Mouse (Mus musculus) kidney, postnatal 0 days (tissue): ENCODE measurements around the gene Itga2b. TPM values are rescaled to one million over a fixed set of nuclear protein-coding genes. Genes with fewer than 3 reads are reported as not detected.

Source experiments
- ATAC-seq: fragments of 200-750 bp; cut with Nextera tagmentation; replicated peaks from 2 replicates; pipeline ENCODE4 v1.8.0; 2017; ENCODE audit warnings: low read depth, moderate number of reproducible peaks, moderate TSS enrichment, moderate library complexity; ENCODE audit not compliant: low FRiP score
- DNase-seq: peaks from one replicate; pipeline ENCODE4 v3.0.0-alpha.2; 2016; ENCODE audit warnings: low spot score
- H3K27ac ChIP-seq: fragments of 300-500 bp; sonication (generic); 2 replicates; pipeline ENCODE4 v1.5.1; 2014; ENCODE audit warnings: mild to moderate bottlenecking
- H3K27me3 ChIP-seq: fragments of 300-500 bp; sonication (generic); 2 replicates; pipeline ENCODE4 v1.6.1; 2014; ENCODE audit warnings: low read length, mixed read lengths; ENCODE audit not compliant: insufficient read depth
- H3K36me3 ChIP-seq: fragments of 300-500 bp; sonication (generic); 2 replicates; pipeline ENCODE4 v1.6.1; 2014; ENCODE audit warnings: low read length, mixed read lengths; ENCODE audit not compliant: insufficient read depth
- H3K4me1 ChIP-seq: fragments of 300-500 bp; sonication (generic); replicated peaks from 2 replicates; pipeline ENCODE4 v1.6.1; 2014; ENCODE audit warnings: antibody characterized with exemption, low read length, mixed read lengths; ENCODE audit not compliant: insufficient read depth
- H3K4me2 ChIP-seq: fragments of 300-500 bp; sonication (generic); 2 replicates; pipeline ENCODE4 v1.6.1; 2014; ENCODE audit warnings: mild to moderate bottlenecking, low read length, moderate library complexity, mixed read lengths
- H3K4me3 ChIP-seq: fragments of 300-500 bp; sonication (generic); replicated peaks from 2 replicates; pipeline ENCODE4 v1.5.1; 2014; ENCODE audit warnings: low read depth, low read length
- H3K9ac ChIP-seq: fragments of 300-500 bp; sonication (generic); 2 replicates; pipeline ENCODE4 v1.6.1; 2014; ENCODE audit warnings: low read depth, low read length
- H3K9me3 ChIP-seq: fragments of 300-500 bp; sonication (generic); replicated peaks from 2 replicates; pipeline ENCODE4 v1.6.1; 2016; ENCODE audit warnings: low read length, inconsistent platforms, mixed read lengths
- CTCF ChIP-seq: IDR thresholded peaks from 2 replicates; pipeline ENCODE4 v1.5.1; 2016; ENCODE audit warnings: antibody characterized with exemption, low read depth, mild to moderate bottlenecking, moderate library complexity
- WGBS: fragments of 180-500 bp; shearing (Covaris S2); extraction: QIAGEN DNeasy Blood & Tissue Kit; methylation state at CpG from one replicate; pipeline ENCODE4 v1.1.7; 2014; 5-methylcytosine and 5-hydroxymethylcytosine counted together
- polyA plus RNA-seq: library from polyadenylated mRNA; unstranded; fragments of >200 nt; fragmentation: Nextera tagmentation; extraction: Ambion mirVana; gene quantifications from 2 replicates; pipeline ENCODE4 v1.2.1, GENCODE M21; 2015

Gene Itga2b
- polyA plus RNA-seq, 1 experiment from 2014 or later: 12.9 TPM

DNA sequence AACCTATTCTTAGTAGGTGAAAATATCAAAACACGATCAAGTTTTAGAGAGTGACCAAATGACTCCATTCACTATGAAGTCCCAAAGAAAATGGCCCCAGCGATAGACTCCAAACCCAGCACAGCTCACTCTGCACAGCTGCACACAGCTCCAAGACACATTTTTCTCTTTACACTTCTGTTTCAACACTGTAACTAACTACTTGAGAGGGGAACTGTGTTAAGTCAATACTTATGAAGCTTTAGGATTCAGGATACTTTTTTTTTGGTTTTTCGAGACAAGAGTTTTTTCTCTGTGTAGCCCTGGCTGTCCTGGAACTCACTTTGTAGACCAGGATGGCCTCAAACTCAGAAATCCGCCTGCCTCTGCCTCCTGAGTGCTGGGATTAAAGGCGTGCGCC is 25.2 kb upstream of the Itga2b start:
- no peak for TF ChIP-seq CTCF
- Histone ChIP-seq H3K36me3 (peaks cover 14% of the 10 kb centered on the region; the same call in 1 of the 2 replicates), H3K27me3 (no peaks in the 10 kb centered on the region), H3K9me3 (no peaks in the 10 kb centered on the region), H3K4me1 (no peaks in the 10 kb centered on the region), H3K4me2 (no peak overlapping the region), H3K4me3 (no peak overlapping the region), H3K9ac (no peak overlapping the region), H3K27ac (no peak overlapping the region)
- DNase-seq (no peak), ATAC-seq (no peak)
- 98% methylated on average over 6 of the region's 6 CpGs for WGBS

GRCm38 (mm10) chr11:102494063-102494650 is 24.2 kb upstream of the Itga2b start:
- Histone ChIP-seq H3K36me3 (peaks cover 8% of the 10 kb centered on the region; the same call in 1 of the 2 replicates), H3K4me1 (no peaks in the 10 kb centered on the region)

DNA sequence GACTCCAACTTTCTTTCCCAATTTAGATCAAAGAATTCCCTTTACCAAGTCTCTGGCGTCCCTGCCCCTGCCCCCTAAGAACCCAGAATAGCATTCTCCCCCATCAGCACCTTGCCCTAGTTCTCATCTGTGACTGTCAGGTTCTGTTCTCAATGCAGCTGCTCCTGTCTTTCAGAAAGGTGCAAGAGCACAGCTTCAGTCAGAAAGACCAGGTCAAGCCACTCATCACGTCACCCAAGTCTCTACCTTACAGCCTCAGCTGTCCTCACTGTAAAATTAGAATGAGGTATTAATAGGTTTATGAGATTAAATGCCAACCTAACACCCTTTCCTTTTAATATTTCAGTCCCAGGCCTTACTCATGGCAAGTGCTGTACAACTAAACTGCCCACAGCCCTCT is 23.3 kb upstream of the Itga2b start:
- 92% methylated on average over 2 of the region's 2 CpGs for WGBS
- ATAC-seq: no peak
- Histone ChIP-seq H3K36me3 (0 out of 2 replicates have a peak, but pooled peaks cover 1% of the 10 kb centered on the region), H3K4me2 (no peak overlapping the region), H3K9ac (no peak overlapping the region), H3K27me3 (no peaks in the 10 kb centered on the region), H3K27ac (no peak overlapping the region), H3K4me3 (no peak overlapping the region), H3K4me1 (no peaks in the 10 kb centered on the region), H3K9me3 (no peaks in the 10 kb centered on the region)
- TF ChIP-seq CTCF: no peak
- no peak for DNase-seq

More at GRCm38 (mm10) chr11:102494063-102494650, 24.2 kb upstream of the Itga2b start:
- 88% methylated on average over 7 of the region's 7 CpGs for WGBS
- DNase-seq: no peak
- no peak overlapping the region for H3K27ac ChIP-seq
- no peak for ATAC-seq
- H3K4me2 ChIP-seq: no peak overlapping the region
- H3K9ac ChIP-seq: no peak overlapping the region
- no peaks in the 10 kb centered on the region for H3K27me3 ChIP-seq
- no peaks in the 10 kb centered on the region for H3K9me3 ChIP-seq
- no peak overlapping the region for H3K4me3 ChIP-seq
- no peak for TF ChIP-seq CTCF

GRCm38 (mm10) chr11:102487901-102488300 is 18.0 kb upstream of the Itga2b start:
- WGBS: 92% methylated on average over 2 of the region's 2 CpGs
- Histone ChIP-seq H3K9me3 (no peaks in the 10 kb centered on the region), H3K4me3 (no peak overlapping the region), H3K4me2 (no peak overlapping the region), H3K27ac (no peak overlapping the region), H3K9ac (no peak overlapping the region), H3K4me1 (no peaks in the 10 kb centered on the region), H3K36me3 (peaks cover 6% of the 10 kb centered on the region), H3K27me3 (no peaks in the 10 kb centered on the region)
- DNase-seq (no peak), ATAC-seq (no peak)
- TF ChIP-seq CTCF: no peak

- Histone ChIP-seq H3K9ac (no peak overlapping the region), H3K27me3 (no peaks in the 10 kb centered on the region), H3K9me3 (no peaks in the 10 kb centered on the region), H3K4me3 (no peak overlapping the region), H3K4me1 (no peaks in the 10 kb centered on the region), H3K36me3 (peaks cover 11% of the 10 kb centered on the region), H3K4me2 (no peak overlapping the region), H3K27ac (no peak overlapping the region)
- ATAC-seq (0 out of 2 replicates have a peak, but pooled peaks have one; percentile 63), DNase-seq (peak; percentile 90)
- TF ChIP-seq CTCF: peak; percentile 86
- WGBS: 72% methylated on average over 11 of the region's 11 CpGs
These were observed 16.9 kb upstream of the Itga2b start for GRCm38 (mm10) chr11:102486733-102487386.

GRCm38 (mm10) chr11:102481779-102482178 is 11.9 kb upstream of the Itga2b start:
- DNase-seq: no peak
- Histone ChIP-seq H3K4me3 (no peak overlapping the region), H3K4me2 (no peak overlapping the region), H3K9me3 (no peaks in the 10 kb centered on the region), H3K36me3 (peaks cover 46% of the 10 kb centered on the region), H3K27ac (no peak overlapping the region), H3K9ac (no peak overlapping the region), H3K27me3 (no peaks in the 10 kb centered on the region), H3K4me1 (no peaks in the 10 kb centered on the region)
- no peak for ATAC-seq
- TF ChIP-seq CTCF: no peak
- WGBS: 95% methylated on average over 10 of the region's 10 CpGs
